Mouse (Mus musculus) liver, embryonic 13.5 days (tissue): Measurements from ENCODE around the gene Add1. TPM values are rescaled to one million over a fixed set of nuclear protein-coding genes. Genes with fewer than 3 reads are reported as not detected.
A peak's percentile ranks its signal among the peaks of the same experiment; 100 is the strongest.
"Not testable (repeated sequence)": the region's sequence is repeated elsewhere in the genome, so short reads cannot be mapped to it uniquely, and the experiment has no call there.

Experiments
- ATAC-seq: fragments of 200-750 bp; cut with Nextera tagmentation; 2 replicates; pipeline ENCODE4 v1.8.0; 2017; ENCODE audit warnings: low read depth, mild to moderate bottlenecking, moderate number of reproducible peaks, moderate library complexity
- DNase-seq: peaks from one replicate; pipeline ENCODE4 v3.0.0; 2022
- H3K27ac ChIP-seq: fragments of 300-500 bp; sonication (generic); 2 replicates; pipeline ENCODE4 v1.5.1; 2015; ENCODE audit warnings: moderate library complexity, mild to moderate bottlenecking, inconsistent platforms
- H3K27me3 ChIP-seq: fragments of 300-500 bp; sonication (generic); 2 replicates; pipeline ENCODE4 v1.6.1; 2015; ENCODE audit warnings: mild to moderate bottlenecking, inconsistent platforms
- H3K36me3 ChIP-seq: fragments of 300-500 bp; sonication (generic); 2 replicates; pipeline ENCODE4 v1.6.1; 2015; ENCODE audit warnings: mild to moderate bottlenecking, inconsistent platforms
- H3K4me1 ChIP-seq: fragments of 300-500 bp; sonication (generic); replicated peaks from 2 replicates; pipeline ENCODE4 v1.6.1; 2015; ENCODE audit warnings: inconsistent platforms
- H3K4me2 ChIP-seq: fragments of 300-500 bp; sonication (generic); 2 replicates; pipeline ENCODE4 v1.6.1; 2015; ENCODE audit warnings: inconsistent platforms, mild to moderate bottlenecking, moderate library complexity
- H3K4me3 ChIP-seq: fragments of 300-500 bp; sonication (generic); replicated peaks from 2 replicates; pipeline ENCODE4 v1.5.1; 2015; ENCODE audit warnings: mild to moderate bottlenecking, inconsistent platforms
- H3K9ac ChIP-seq: fragments of 300-500 bp; sonication (generic); 2 replicates; pipeline ENCODE4 v1.6.1; 2015; ENCODE audit warnings: mild to moderate bottlenecking, inconsistent platforms
- H3K9me3 ChIP-seq: fragments of 300-500 bp; sonication (generic); replicated peaks from 2 replicates; pipeline ENCODE4 v1.6.1; 2016; ENCODE audit warnings: inconsistent platforms
- WGBS: fragments of 180-500 bp; shearing (Covaris S2); methylation state at CpG from one replicate; pipeline ENCODE4 v1.1.7; 2015; ENCODE audit not compliant: insufficient replicate concordance; 5-methylcytosine and 5-hydroxymethylcytosine counted together
- polyA plus RNA-seq: library from polyadenylated mRNA; unstranded; fragments of >200 nt; fragmentation: Nextera tagmentation; extraction: Ambion mirVana; gene quantifications from 2 replicates; pipeline ENCODE4 v1.2.1, GENCODE M21; 2015

The Add1 gene
- polyA plus RNA-seq, 1 experiment from 2014 or later = 124 TPM

DNA sequence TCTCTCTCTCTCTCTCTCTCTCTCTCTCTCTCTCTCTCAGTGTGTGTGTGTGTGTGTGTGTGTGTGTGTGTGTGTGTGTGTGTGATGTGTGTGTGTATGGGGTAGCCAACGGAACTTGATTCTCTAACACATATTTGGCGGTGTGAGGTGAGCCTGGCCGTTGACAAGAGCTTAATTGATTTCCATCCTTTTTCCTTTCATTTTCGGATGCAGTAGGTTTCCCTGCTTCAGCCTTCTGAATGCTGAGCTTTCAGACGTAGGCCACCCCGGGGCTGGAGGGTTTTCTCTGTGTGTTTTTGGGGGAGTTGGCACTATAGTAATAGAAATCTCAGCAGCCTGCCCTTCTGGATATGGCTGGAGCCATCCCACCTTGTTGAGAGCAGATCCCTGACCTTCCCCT lies 23.2 kb upstream of the Add1 start:
- Histone ChIP-seq H3K9ac (peak overlapping the region; percentile 94), H3K27me3 (no peaks in the 10 kb centered on the region), H3K36me3 (peaks cover 29% of the 10 kb centered on the region), H3K27ac (no peak overlapping the region), H3K4me3 (peak overlapping the region; percentile 85), H3K4me1 (peaks cover 28% of the 10 kb centered on the region), H3K4me2 (peak overlapping the region; percentile 97), H3K9me3 (no peaks in the 10 kb centered on the region)
- 56% methylated on average over 6 of the region's 6 CpGs for WGBS
- DNase-seq (no peak), ATAC-seq (no peak)

- no peak for DNase-seq
- WGBS = 83% methylated on average over 4 of the region's 4 CpGs
- no peak overlapping the region for H3K9ac ChIP-seq
- no peak for ATAC-seq
- no peak overlapping the region for H3K27ac ChIP-seq
- H3K36me3 ChIP-seq = peaks cover 45% of the 10 kb centered on the region
- no peaks in the 10 kb centered on the region for H3K9me3 ChIP-seq
- H3K4me1 ChIP-seq = peaks cover 28% of the 10 kb centered on the region
- no peak overlapping the region for H3K4me2 ChIP-seq
- no peak overlapping the region for H3K4me3 ChIP-seq
- no peaks in the 10 kb centered on the region for H3K27me3 ChIP-seq
These were observed 21.6 kb upstream of the Add1 start for GRCm38 (mm10) chr5:34551821-34552220.

GRCm38 (mm10) chr5:34563854-34564253 lies 9.6 kb upstream of the Add1 start:
- WGBS = 97% methylated on average over 1 of the region's 1 CpGs
- Histone ChIP-seq H3K4me2 (no peak overlapping the region), H3K36me3 (peaks cover 44% of the 10 kb centered on the region), H3K9ac (peak overlapping the region; percentile 55), H3K27me3 (no peaks in the 10 kb centered on the region), H3K4me3 (no peak overlapping the region), H3K27ac (peak overlapping the region; percentile 87), H3K9me3 (no peaks in the 10 kb centered on the region), H3K4me1 (peaks cover 44% of the 10 kb centered on the region)
- ATAC-seq (0 out of 2 replicates have a peak, but pooled peaks have one; percentile 41), DNase-seq (no peak)

GRCm38 (mm10) chr5:34564291-34564690 lies 9.2 kb upstream of the Add1 start:
- no peak for DNase-seq
- Histone ChIP-seq H3K27me3 (no peaks in the 10 kb centered on the region), H3K27ac (peak overlapping the region; percentile 87), H3K4me3 (no peak overlapping the region), H3K4me1 (peaks cover 44% of the 10 kb centered on the region), H3K36me3 (peaks cover 40% of the 10 kb centered on the region), H3K9me3 (no peaks in the 10 kb centered on the region), H3K4me2 (no peak overlapping the region), H3K9ac (peak overlapping the region; percentile 55)
- peak; percentile 78 for ATAC-seq
- WGBS = 48% methylated on average over 4 of the region's 4 CpGs

- H3K4me2 ChIP-seq = peak overlapping the region; percentile 48
- H3K9me3 ChIP-seq = no peaks in the 10 kb centered on the region
- ATAC-seq (peak; percentile 89), DNase-seq (no peak)
- H3K4me1 ChIP-seq = peaks cover 55% of the 10 kb centered on the region
- H3K27me3 ChIP-seq = no peaks in the 10 kb centered on the region
- peaks cover 26% of the 10 kb centered on the region for H3K36me3 ChIP-seq
- H3K27ac ChIP-seq = peak overlapping the region; percentile 87
- 0 out of 2 replicates have a peak overlapping the region, but pooled peaks have one; percentile 1 for H3K4me3 ChIP-seq
- WGBS = 21% methylated on average over 7 of the region's 7 CpGs
- peak overlapping the region; percentile 49 for H3K9ac ChIP-seq
These were observed 7.8 kb upstream of the Add1 start for GRCm38 (mm10) chr5:34565545-34566283.

GRCm38 (mm10) chr5:34571551-34571950 lies 1.9 kb upstream of the Add1 start:
- ATAC-seq = no peak
- peak overlapping the region; percentile 87 for H3K27ac ChIP-seq
- H3K4me1 ChIP-seq = peaks cover 56% of the 10 kb centered on the region

DNA sequence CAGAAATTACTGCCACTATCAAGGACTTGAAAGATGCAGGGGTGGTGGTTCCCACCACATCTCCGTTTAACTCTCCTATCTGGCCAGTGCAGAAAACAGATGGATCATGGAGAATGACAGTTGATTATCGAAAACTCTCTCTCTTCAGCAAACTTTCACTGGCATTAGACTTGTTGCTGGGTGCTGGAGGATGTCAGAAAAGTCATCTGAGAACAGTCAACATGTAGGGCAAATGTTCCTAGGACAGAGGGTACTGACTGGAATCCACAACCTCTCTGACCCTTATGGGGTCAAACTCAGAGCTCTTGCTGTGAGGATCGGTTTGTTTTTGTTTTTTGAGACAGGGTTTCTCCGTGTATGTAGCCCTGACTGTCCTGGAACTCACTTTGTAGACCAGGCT lies 896 bp upstream of the Add1 start:
- not testable (repeated sequence) for H3K27me3 ChIP-seq, H3K36me3 ChIP-seq, ATAC-seq, H3K9me3 ChIP-seq
- H3K9ac ChIP-seq = peak overlapping the region; percentile 99
- DNase-seq = peak; percentile 43
- H3K4me1 ChIP-seq = peaks cover 62% of the 10 kb centered on the region
- H3K4me3 ChIP-seq = peak overlapping the region; percentile 83
- peak overlapping the region; percentile 100 for H3K27ac ChIP-seq
- H3K4me2 ChIP-seq = peak overlapping the region; percentile 74
- 11% methylated on average over 4 of the region's 4 CpGs for WGBS

More at GRCm38 (mm10) chr5:34571551-34571950, 1.9 kb upstream of the Add1 start:
- no peak for DNase-seq
- Histone ChIP-seq H3K36me3 (no peaks in the 10 kb centered on the region), H3K4me2 (peak overlapping the region; percentile 40), H3K4me3 (no peak overlapping the region), H3K9ac (peak overlapping the region; percentile 57), H3K9me3 (no peaks in the 10 kb centered on the region), H3K27me3 (no peaks in the 10 kb centered on the region)
- WGBS = 38% methylated on average over 3 of the region's 3 CpGs

- WGBS = 13% methylated on average over 10 of the region's 10 CpGs
- no peaks in the 10 kb centered on the region for H3K9me3 ChIP-seq
- peak overlapping the region; percentile 99 for H3K9ac ChIP-seq
- H3K4me1 ChIP-seq = peaks cover 78% of the 10 kb centered on the region
- DNase-seq (no peak), ATAC-seq (no peak)
- H3K36me3 ChIP-seq = peaks cover 19% of the 10 kb centered on the region
- H3K27me3 ChIP-seq = no peaks in the 10 kb centered on the region
- H3K27ac ChIP-seq = peak overlapping the region; percentile 100
- H3K4me3 ChIP-seq = peak overlapping the region; percentile 83
- H3K4me2 ChIP-seq = peak overlapping the region; percentile 74
These were observed 1.3 kb downstream of the Add1 start for GRCm38 (mm10) chr5:34574721-34575120.

DNA sequence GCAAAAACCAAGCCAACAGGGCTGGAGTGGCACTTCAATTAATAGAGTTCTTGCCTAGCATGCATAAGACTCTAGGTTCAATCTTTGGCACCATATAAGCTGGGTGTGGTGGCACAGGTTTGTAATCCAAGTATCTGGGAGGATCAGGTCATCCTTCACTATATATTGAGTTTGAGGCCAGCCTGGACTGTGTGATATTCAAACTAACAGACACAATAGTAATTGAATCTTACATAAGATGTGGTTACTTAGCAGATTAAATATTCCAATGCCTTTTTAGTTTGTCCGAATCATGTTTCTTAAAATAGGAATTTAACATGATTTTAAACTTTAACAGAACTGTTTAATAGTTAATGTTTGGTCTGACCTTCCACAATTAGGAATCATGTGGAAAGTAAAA lies 2.8 kb downstream of the Add1 start:
- H3K4me1 ChIP-seq = peaks cover 75% of the 10 kb centered on the region
- peak overlapping the region; percentile 67 for H3K27ac ChIP-seq
- peak overlapping the region; percentile 83 for H3K4me3 ChIP-seq
- ATAC-seq (no peak), DNase-seq (no peak)
- H3K9me3 ChIP-seq = no peaks in the 10 kb centered on the region
- H3K36me3 ChIP-seq = peaks cover 19% of the 10 kb centered on the region
- peak overlapping the region; percentile 52; the same call in 1 of the 2 replicates for H3K9ac ChIP-seq
- 93% methylated on average over 1 of the region's 1 CpGs for WGBS
- peak overlapping the region; percentile 74 for H3K4me2 ChIP-seq
- H3K27me3 ChIP-seq = no peaks in the 10 kb centered on the region

- Histone ChIP-seq H3K9ac (peak overlapping the region; percentile 34), H3K27ac (peak overlapping the region; percentile 81), H3K27me3 (no peaks in the 10 kb centered on the region), H3K9me3 (no peaks in the 10 kb centered on the region), H3K4me3 (0 out of 2 replicates have a peak overlapping the region, but pooled peaks have one; percentile 22), H3K36me3 (peaks cover 19% of the 10 kb centered on the region), H3K4me1 (peaks cover 79% of the 10 kb centered on the region), H3K4me2 (peak overlapping the region; percentile 46)
- 84% methylated on average over 7 of the region's 7 CpGs for WGBS
- DNase-seq = no peak
- ATAC-seq = no peak
These were observed 4.7 kb downstream of the Add1 start for GRCm38 (mm10) chr5:34578038-34578655.

DNA sequence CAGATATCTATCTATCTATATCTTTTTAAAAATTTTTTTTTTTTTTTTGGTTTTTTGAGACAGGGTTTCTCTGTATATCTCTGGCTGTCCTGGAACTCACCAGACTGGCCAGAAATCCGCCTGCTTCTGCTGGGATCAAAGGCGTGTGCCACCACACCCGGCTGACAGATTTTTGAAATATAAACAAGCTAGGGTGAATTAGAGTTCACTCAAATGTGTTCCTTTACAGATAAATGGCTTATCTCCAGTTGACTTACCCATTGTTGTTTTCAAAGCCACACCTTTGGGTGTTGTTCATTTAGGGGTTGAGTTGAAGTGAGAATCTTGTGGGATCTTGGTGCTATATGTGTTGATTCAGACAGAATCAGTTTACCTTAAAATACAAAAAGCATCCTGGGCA lies 5.9 kb downstream of the Add1 start:
- Histone ChIP-seq H3K4me3 (no peak overlapping the region), H3K36me3 (peaks cover 29% of the 10 kb centered on the region), H3K27ac (peak overlapping the region; percentile 80), H3K9ac (no peak overlapping the region), H3K9me3 (no peaks in the 10 kb centered on the region), H3K4me1 (peaks cover 91% of the 10 kb centered on the region), H3K4me2 (peak overlapping the region; percentile 23; the same call in 1 of the 2 replicates), H3K27me3 (no peaks in the 10 kb centered on the region)
- ATAC-seq = no peak
- DNase-seq = peak; percentile 50
- WGBS = 18% methylated on average over 3 of the region's 3 CpGs
